Mouse (Mus musculus): ENCODE data around the gene March4. TPM values are rescaled to one million over a fixed set of nuclear protein-coding genes. Genes with fewer than 3 reads are reported as not detected.
A peak's percentile ranks its signal among the peaks of the same experiment; 100 is the strongest.

Gene March4
- polyA plus RNA-seq, 1 experiment = not detected

DNA sequence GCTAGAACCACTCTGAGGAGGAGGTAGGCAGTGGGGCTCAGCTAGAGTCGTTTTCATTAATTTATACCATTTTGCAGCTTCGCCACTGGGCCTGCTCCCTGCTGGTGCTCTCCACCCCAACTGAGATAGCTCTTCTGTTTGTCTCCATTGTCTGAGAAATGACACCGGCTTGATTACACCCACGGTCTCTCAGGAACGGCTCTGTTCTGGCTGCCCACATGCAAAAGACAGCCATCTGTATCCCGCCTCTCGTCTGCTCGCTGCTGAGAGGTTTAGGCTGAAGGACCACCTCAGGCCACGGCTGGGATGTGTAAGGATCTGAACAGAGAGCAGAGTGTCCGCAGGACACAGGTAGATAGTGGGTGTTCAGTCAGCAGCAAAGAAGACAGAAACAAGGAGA lies 30.5 kb downstream of the March4 start:
- no peak for TF ChIP-seq GATA1 (IDR thresholded peaks at IDR 0.05; ENCODE audit: low read length)
- no peak for TF ChIP-seq TAL1 (IDR thresholded peaks at IDR 0.05; ENCODE audit: low read length)
- H3K36me3 ChIP-seq (ENCODE audit: control insufficient read depth) = no peaks in the 10 kb centered on the region
- H3K9me3 ChIP-seq (ENCODE audit: control insufficient read depth, low read length) = no peaks in the 10 kb centered on the region
- no peaks in the 10 kb centered on the region for H3K27me3 ChIP-seq (ENCODE audit: control insufficient read depth)
- H3K4me1 ChIP-seq (ENCODE audit: control insufficient read depth) = no peaks in the 10 kb centered on the region
- no peak overlapping the region for H3K4me3 ChIP-seq (replicated peaks)

DNA sequence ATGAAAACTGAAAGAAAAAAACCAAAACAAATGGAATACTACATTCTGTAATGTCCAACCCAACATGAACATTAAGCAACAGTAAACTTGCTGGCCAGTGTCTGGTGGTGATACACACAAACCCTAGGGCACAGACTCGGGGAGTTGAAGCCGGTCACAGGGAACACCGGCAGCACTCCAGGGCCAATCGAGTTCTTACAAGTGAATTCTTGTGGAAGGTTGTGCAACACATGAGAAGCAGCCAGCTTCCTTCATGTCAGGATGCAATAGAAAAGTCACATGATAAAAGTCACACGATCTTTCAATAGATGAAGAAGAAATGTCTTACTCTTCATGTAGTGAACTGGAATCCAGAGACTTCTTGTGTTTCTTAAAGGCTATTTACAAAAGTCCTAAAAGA lies 39.1 kb downstream of the March4 start:
- Histone ChIP-seq H3K36me3 (ENCODE audit: control insufficient read depth) (no peaks in the 10 kb centered on the region), H3K4me3 (replicated peaks) (no peak overlapping the region), H3K4me1 (ENCODE audit: control insufficient read depth) (no peaks in the 10 kb centered on the region), H3K9me3 (ENCODE audit: control insufficient read depth, low read length) (no peaks in the 10 kb centered on the region), H3K27me3 (ENCODE audit: control insufficient read depth) (no peaks in the 10 kb centered on the region)
- TF ChIP-seq GATA1 (IDR thresholded peaks at IDR 0.05; ENCODE audit: low read length) = no peak
- no peak for TF ChIP-seq TAL1 (IDR thresholded peaks at IDR 0.05; ENCODE audit: low read length)

DNA sequence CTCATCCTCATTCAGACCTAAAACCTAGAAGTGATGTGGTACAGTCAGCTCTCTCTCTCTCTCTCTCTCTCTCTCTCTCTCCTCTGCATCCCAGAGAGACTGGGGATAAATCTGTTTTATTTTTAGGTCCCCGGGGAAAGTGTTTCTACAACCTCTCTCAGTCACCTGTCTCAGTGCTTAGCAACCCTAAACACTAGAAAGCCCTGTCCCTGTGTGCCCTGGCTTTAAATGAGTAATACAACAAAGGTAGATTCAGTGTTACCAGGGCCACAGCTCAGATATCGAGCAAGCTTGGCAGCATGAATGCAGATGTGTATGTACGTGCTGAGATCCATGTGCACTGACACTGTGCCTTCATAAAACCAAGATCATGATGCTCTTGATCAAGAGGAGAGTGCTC lies 43.3 kb downstream of the March4 start:
- H3K36me3 ChIP-seq (ENCODE audit: control insufficient read depth) = no peaks in the 10 kb centered on the region
- no peaks in the 10 kb centered on the region for H3K9me3 ChIP-seq (ENCODE audit: control insufficient read depth, low read length)
- TF ChIP-seq TAL1 (IDR thresholded peaks at IDR 0.05; ENCODE audit: low read length) = no peak
- TF ChIP-seq GATA1 (IDR thresholded peaks at IDR 0.05; ENCODE audit: low read length) = no peak

DNA sequence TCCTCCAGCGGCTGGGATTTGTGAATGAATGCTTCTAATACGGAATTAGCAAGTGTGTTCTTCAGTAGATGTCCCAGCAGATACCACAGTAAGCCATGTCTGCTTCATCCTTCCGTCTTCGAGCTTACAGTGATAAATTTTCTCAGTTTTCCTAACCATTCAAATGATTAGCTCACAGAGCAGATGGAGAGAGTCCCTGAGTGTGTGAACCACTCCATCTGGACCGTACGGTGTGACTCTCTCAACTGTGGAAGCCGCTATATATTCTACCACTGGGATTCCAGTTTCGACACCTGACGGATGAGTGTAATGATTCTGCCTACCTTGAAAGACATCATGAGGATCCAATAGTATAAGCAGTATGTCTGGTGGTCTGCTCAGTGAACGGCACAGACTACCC lies 44.1 kb downstream of the March4 start:
- Histone ChIP-seq H3K9me3 (ENCODE audit: control insufficient read depth, low read length) (no peaks in the 10 kb centered on the region), H3K36me3 (ENCODE audit: control insufficient read depth) (no peaks in the 10 kb centered on the region), H3K4me3 (replicated peaks) (no peak overlapping the region), H3K4me1 (ENCODE audit: control insufficient read depth) (no peaks in the 10 kb centered on the region), H3K27me3 (ENCODE audit: control insufficient read depth) (no peaks in the 10 kb centered on the region)
- no peak for TF ChIP-seq TAL1 (IDR thresholded peaks at IDR 0.05; ENCODE audit: low read length)
- TF ChIP-seq GATA1 (IDR thresholded peaks at IDR 0.05; ENCODE audit: low read length) = no peak

More for the DNA sequence above, 43.3 kb downstream of the March4 start:
- no peaks in the 10 kb centered on the region for H3K27me3 ChIP-seq (ENCODE audit: control insufficient read depth)
- no peak overlapping the region for H3K4me3 ChIP-seq (replicated peaks)
- H3K4me1 ChIP-seq (ENCODE audit: control insufficient read depth) = no peaks in the 10 kb centered on the region

DNA sequence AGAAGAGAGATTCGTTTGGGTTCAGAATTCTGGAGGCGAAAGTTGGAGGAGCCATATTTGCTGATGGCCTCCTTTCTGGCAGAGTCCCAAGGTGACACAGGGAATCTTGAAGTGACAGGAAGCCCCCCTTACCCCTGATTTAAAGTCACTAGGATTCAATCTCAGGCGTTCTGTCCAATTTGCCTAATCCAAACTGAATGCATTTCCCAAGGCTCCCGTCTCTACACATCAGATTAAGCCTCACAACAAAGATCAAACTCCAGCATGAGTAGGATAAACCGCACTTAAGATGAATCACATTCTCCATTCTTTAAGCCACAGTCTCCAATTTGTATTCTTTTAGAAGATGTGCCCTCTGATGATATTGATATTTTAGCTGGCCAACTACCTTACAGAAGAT lies 45.4 kb downstream of the March4 start:
- TF ChIP-seq GATA1 (IDR thresholded peaks at IDR 0.05; ENCODE audit: low read length) = no peak
- no peak for TF ChIP-seq TAL1 (IDR thresholded peaks at IDR 0.05; ENCODE audit: low read length)
- no peaks in the 10 kb centered on the region for H3K4me1 ChIP-seq (ENCODE audit: control insufficient read depth)
- no peaks in the 10 kb centered on the region for H3K27me3 ChIP-seq (ENCODE audit: control insufficient read depth)
- no peaks in the 10 kb centered on the region for H3K9me3 ChIP-seq (ENCODE audit: control insufficient read depth, low read length)
- H3K4me3 ChIP-seq (replicated peaks) = no peak overlapping the region
- H3K36me3 ChIP-seq (ENCODE audit: control insufficient read depth) = no peaks in the 10 kb centered on the region

DNA sequence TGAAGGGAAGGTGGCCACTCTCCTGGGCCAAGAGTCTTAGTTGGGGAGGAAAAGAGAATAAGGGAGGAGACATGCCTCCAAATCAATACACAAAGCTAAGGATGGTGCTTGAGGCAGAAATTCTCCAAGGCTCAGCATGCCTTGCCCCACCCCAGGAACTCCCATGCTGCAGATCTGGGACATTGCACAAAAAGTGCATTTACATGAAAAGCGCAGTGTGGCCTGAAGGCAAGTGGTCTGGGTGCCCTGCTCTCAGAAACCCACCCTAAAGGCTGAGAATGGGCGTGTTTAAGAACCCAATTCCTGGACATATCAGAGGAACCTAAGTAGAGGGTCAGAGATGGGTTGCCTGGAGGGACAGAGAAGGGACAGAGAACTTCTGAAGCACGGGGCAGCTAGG lies 45.9 kb downstream of the March4 start:
- Histone ChIP-seq H3K4me3 (replicated peaks) (no peak overlapping the region), H3K9me3 (ENCODE audit: control insufficient read depth, low read length) (no peaks in the 10 kb centered on the region), H3K36me3 (ENCODE audit: control insufficient read depth) (no peaks in the 10 kb centered on the region), H3K4me1 (ENCODE audit: control insufficient read depth) (no peaks in the 10 kb centered on the region), H3K27me3 (ENCODE audit: control insufficient read depth) (no peaks in the 10 kb centered on the region)
- TF ChIP-seq GATA1 (IDR thresholded peaks at IDR 0.05; ENCODE audit: low read length) (no peak), TAL1 (IDR thresholded peaks at IDR 0.05; ENCODE audit: low read length) (no peak)

DNA sequence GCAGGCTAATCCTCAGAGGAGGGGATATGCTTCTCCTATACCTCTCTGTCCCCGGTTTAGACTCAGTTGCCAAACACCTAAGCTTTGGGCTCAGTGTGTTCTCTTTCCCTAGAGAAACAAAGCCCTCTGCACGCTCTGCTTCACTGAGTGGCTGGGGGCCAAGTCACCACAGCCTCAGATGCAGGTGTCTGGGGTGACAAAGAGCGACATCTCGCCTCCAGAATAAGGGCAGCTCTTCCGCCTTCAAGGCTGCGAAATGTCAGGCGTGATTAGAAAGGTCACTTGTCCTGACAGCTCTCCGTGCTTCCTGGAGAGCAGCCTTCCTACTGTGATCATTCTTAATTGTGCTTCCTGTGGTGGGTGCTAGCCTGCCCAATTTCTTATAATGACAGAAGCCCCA lies 46.5 kb downstream of the March4 start:
- Histone ChIP-seq H3K27me3 (ENCODE audit: control insufficient read depth) (no peaks in the 10 kb centered on the region), H3K9me3 (ENCODE audit: control insufficient read depth, low read length) (no peaks in the 10 kb centered on the region), H3K4me1 (ENCODE audit: control insufficient read depth) (no peaks in the 10 kb centered on the region), H3K36me3 (ENCODE audit: control insufficient read depth) (no peaks in the 10 kb centered on the region), H3K4me3 (replicated peaks) (no peak overlapping the region)
- TF ChIP-seq TAL1 (IDR thresholded peaks at IDR 0.05; ENCODE audit: low read length) = no peak
- TF ChIP-seq GATA1 (IDR thresholded peaks at IDR 0.05; ENCODE audit: low read length) = no peak

GRCm38 (mm10) chr1:72476594-72476993 lies 60.1 kb downstream of the March4 start:
- Histone ChIP-seq H3K4me3 (replicated peaks) (no peak overlapping the region), H3K4me1 (ENCODE audit: control insufficient read depth) (no peaks in the 10 kb centered on the region), H3K36me3 (ENCODE audit: control insufficient read depth) (no peaks in the 10 kb centered on the region), H3K27me3 (ENCODE audit: control insufficient read depth) (no peaks in the 10 kb centered on the region), H3K9me3 (ENCODE audit: control insufficient read depth, low read length) (no peaks in the 10 kb centered on the region)
- TF ChIP-seq TAL1 (IDR thresholded peaks at IDR 0.05; ENCODE audit: low read length) (no peak), GATA1 (IDR thresholded peaks at IDR 0.05; ENCODE audit: low read length) (no peak)

DNA sequence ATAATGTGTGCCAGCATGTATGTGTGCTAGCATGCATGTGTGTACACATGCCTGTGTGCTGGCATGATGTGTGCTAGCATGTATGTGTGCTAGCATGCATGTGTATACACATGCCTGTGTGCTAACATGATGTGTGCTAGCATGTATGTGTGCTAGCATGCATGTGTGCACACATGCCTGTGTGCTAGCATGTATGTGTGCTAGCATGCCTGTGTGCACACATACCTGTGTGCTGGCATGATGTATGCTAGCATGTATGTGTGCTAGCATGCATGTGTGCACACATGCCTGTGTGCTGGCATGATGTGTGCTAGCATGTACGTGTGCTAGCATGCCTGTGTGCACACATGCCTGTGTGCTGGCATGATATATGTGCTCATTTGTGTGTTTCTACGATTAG lies 67.7 kb downstream of the March4 start:
- Histone ChIP-seq H3K36me3 (ENCODE audit: control insufficient read depth) (no peaks in the 10 kb centered on the region), H3K4me1 (ENCODE audit: control insufficient read depth) (no peaks in the 10 kb centered on the region), H3K27me3 (ENCODE audit: control insufficient read depth) (no peaks in the 10 kb centered on the region; the same call in 1 of the 2 replicates), H3K9me3 (ENCODE audit: control insufficient read depth, low read length) (peaks cover 5% of the 10 kb centered on the region), H3K4me3 (replicated peaks) (no peak overlapping the region)
- no peak for TF ChIP-seq GATA1 (IDR thresholded peaks at IDR 0.05; ENCODE audit: low read length)
- TF ChIP-seq TAL1 (IDR thresholded peaks at IDR 0.05; ENCODE audit: low read length) = peak; percentile 18; the same call in 1 of the 3 replicates

- H3K4me3 ChIP-seq (replicated peaks) = no peak overlapping the region
- H3K27me3 ChIP-seq (ENCODE audit: control insufficient read depth) = no peaks in the 10 kb centered on the region; the same call in 1 of the 2 replicates
- H3K36me3 ChIP-seq (ENCODE audit: control insufficient read depth) = no peaks in the 10 kb centered on the region
- peaks cover 5% of the 10 kb centered on the region for H3K9me3 ChIP-seq (ENCODE audit: control insufficient read depth, low read length)
- TF ChIP-seq GATA1 (IDR thresholded peaks at IDR 0.05; ENCODE audit: low read length) (no peak), TAL1 (IDR thresholded peaks at IDR 0.05; ENCODE audit: low read length) (no peak)
- no peaks in the 10 kb centered on the region for H3K4me1 ChIP-seq (ENCODE audit: control insufficient read depth)
These were observed 68.2 kb downstream of the March4 start for GRCm38 (mm10) chr1:72468466-72469003.
